Mouse (Mus musculus) duodenum, adult 2 months (tissue): ENCODE measurements around the gene Zfyve1. TPM values are rescaled to one million over a fixed set of nuclear protein-coding genes. Genes with fewer than 3 reads are reported as not detected.

Experiments used
- polyA plus RNA-seq: library from polyadenylated mRNA; depleted of rRNA; stranded (reverse); fragments of >200 nt; gene quantifications from 2 replicates; pipeline ENCODE4 v1.2.3, GENCODE M21; 2012; ENCODE audit warnings: low replicate concordance; rRNA removed

Gene Zfyve1
- polyA plus RNA-seq, result 16.5 and 23.1 TPM in 2 replicates

DNA sequence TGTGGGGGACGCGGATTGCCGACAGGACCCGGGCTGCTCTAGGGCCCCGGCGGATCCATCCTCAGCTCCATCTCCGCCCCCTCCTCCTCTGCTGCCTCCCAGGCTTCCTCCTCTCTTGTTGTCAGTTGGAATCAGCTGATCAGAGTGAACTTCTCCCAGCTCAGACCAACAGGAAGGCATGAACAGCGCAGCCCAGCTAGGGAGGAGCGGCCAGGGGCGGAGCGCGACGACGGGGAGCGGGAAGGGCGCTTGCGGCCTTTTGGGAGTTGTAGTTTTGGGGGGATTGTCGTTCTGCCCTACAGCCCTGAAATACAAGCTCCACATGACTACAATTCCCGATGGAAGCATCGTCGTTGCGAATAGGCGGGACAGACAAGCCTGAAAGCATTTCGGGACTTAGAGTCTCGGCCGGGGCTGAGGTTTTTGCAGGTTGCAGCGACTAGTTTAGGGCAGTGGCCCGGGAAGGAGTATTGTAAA, at the start of gene Zfyve1:
Gene Zfyve1, minus strand, starts transcription at position 198 of the 477 bp plus-strand sequence.

DNA sequence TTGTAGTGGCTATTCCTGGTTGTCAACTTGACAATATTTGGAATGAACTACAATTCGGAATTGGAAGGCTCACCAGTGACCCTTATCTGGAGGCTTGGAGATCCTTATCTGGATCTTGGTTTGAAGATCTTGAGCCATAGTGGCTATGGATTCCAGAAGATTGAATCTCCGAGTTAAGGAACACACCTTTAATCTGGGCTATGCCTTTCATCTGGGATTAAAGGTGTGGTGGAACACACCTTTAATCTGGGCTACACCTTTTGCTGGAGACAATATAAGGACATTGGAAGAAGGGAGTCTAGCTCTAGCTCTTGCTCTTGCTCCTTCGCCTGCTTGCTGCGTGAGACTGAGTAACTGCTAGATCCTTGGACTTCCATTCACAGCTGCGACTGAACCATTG, 33.9 kb upstream of the Zfyve1 start, which contains the start of gene Rbm25:
Gene Rbm25, plus strand, starts transcription at position 301 of the 400 bp plus-strand sequence.

DNA sequence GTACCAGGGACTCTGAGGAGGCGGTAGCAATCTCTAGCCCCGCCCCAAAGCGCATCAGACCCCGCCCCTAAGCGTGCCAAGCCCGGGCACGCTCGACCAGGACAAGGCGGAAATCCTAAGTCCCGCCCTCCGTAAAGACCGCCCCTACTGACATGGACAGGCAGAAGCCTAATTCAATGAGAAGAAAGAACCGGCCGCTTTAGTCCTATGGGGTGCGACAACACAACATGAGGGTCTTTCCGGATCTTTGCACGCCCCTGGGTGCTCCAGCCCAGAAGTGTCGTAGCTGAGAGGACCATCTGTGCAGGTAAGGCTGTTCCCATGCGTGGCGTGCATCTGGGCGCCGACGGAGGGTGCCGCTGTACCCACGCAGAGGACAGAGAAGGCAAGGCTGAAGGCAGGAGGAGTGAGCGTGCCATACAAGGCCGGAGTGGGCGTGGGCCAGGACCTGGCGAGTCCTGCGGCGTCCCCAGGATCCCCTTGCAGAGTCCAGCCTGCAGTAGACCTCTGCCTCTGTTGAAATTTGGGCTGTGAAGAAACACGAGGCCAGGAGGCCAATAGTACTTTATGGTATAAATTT, 76.6 kb downstream of the Zfyve1 start, which contains the start of gene Dcaf4:
Gene Dcaf4, plus strand, starts transcription at position 156 of the 580 bp plus-strand sequence.

Other genes with a start within 250 kb of the Zfyve1 start
- 1.9 and 6.5 TPM in 2 replicates for gene Dpf3, start 109.5 kb downstream of the Zfyve1 start, polyA plus RNA-seq
- gene Dcaf4, start 76.8 kb downstream of the Zfyve1 start, polyA plus RNA-seq, result 8.9 and 10.4 TPM in 2 replicates
- 5.1 and 9.0 TPM in 2 replicates for gene Rbm25, start 34.0 kb upstream of the Zfyve1 start, polyA plus RNA-seq
- gene Psen1, start 90.9 kb upstream of the Zfyve1 start, polyA plus RNA-seq, result 16.1 and 24.4 TPM in 2 replicates
- 6.9 and 9.0 TPM in 2 replicates for gene Papln, start 166.4 kb upstream of the Zfyve1 start, polyA plus RNA-seq